Mouse (Mus musculus): ENCODE measurements around the gene Crebrf. TPM values are rescaled to one million over a fixed set of nuclear protein-coding genes. Genes with fewer than 3 reads are reported as not detected.

Crebrf gene
- polyA plus RNA-seq, 1 experiment from 2014 or later, result 10.6 TPM

DNA sequence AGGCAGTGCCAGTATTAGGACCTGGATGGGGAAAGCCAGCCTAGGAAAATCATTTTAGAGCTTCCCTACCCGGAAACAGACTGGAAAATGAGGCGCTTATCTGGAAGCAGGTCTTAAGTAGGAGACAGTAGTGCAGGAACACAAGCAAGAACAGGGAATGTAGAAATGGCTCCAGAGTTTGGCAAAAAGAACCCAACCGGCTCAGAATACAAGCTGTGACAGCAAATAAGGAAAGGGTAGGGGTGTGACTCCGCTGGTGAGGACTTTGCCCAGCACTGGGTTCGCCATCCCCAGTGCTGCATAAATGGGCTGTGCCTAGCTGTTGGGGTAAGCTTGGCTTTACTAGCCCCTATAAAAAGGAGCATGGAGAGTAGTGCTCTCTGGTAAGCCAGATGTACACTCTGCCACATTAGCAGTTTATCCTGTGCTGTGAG lies 66.2 kb downstream of the Crebrf start:
- ATAC-seq, result no peak
- H3K4me1 ChIP-seq (ENCODE audit: control insufficient read depth, insufficient read depth, low read depth, low read length), result peaks cover 8% of the 10 kb centered on the region
- peak overlapping the region; percentile 81 for H3K4me3 ChIP-seq (ENCODE audit: low read length)
- H3K4me2 ChIP-seq (ENCODE audit: low read length), result peak overlapping the region; percentile 91
- H3K9me3 ChIP-seq (ENCODE audit: control insufficient read depth, low read length), result no peaks in the 10 kb centered on the region
- H3K9ac ChIP-seq (ENCODE audit: low read depth, low read length), result peak overlapping the region; percentile 88
- WGBS, result 30% methylated on average over 5 of the region's 5 CpGs
- H3K27ac ChIP-seq (ENCODE audit: low read depth, low read length), result peak overlapping the region; percentile 74
- peaks cover 5% of the 10 kb centered on the region for H3K36me3 ChIP-seq (ENCODE audit: control insufficient read depth, insufficient read depth, low read length)
- H3K27me3 ChIP-seq (replicated peaks; ENCODE audit: control insufficient read depth, insufficient read depth, low read length), result no peaks in the 10 kb centered on the region

DNA sequence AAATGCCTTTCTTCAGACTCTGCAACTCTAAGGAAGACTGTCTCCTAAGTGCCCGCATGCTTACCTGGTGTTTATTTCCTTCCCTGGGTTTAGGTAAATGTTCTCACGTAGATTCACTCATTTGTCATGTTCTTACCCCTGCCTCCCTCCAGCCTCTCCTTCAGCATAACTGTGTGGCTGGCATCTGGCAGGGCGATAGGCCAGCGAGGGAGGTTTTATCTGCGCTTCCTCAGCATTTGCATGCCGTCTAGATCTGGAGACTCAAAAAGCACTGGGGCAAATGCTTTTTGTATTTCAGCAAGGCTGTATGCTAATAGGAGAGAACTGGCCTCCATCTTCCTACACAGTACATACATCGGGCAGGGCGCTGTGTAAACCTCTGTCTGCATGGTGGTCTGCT lies 69.1 kb downstream of the Crebrf start:
- no peak overlapping the region for H3K4me3 ChIP-seq (ENCODE audit: low read length)
- H3K4me2 ChIP-seq (ENCODE audit: low read length), result no peak overlapping the region
- H3K9me3 ChIP-seq (ENCODE audit: control insufficient read depth, low read length), result no peaks in the 10 kb centered on the region
- 94% methylated on average over 8 of the region's 8 CpGs for WGBS
- ATAC-seq, result no peak
- H3K9ac ChIP-seq (ENCODE audit: low read depth, low read length), result no peak overlapping the region
- H3K27me3 ChIP-seq (replicated peaks; ENCODE audit: control insufficient read depth, insufficient read depth, low read length), result no peaks in the 10 kb centered on the region
- peaks cover 8% of the 10 kb centered on the region for H3K4me1 ChIP-seq (ENCODE audit: control insufficient read depth, insufficient read depth, low read depth, low read length)
- H3K36me3 ChIP-seq (ENCODE audit: control insufficient read depth, insufficient read depth, low read length), result peaks cover 15% of the 10 kb centered on the region
- H3K27ac ChIP-seq (ENCODE audit: low read depth, low read length), result no peak overlapping the region

DNA sequence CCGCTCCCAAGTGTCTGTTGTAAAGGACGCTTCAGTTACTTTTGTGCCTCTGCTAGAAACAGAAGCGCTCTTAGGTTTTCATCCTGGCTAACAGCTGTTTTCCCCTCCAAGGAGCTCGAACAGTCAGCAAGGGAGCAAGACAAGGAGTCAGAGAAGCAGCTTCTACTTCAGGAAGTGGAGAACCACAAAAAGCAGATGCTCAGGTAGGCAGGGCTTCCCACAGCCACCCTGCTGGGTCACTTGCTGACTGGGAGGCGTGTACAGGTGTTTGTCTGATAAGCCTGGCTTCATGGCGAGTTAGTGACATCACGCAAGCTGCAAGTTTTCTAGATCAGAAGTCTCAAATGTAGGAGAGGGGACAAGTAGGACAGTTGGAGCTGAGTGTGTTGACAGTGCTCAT lies 71.1 kb downstream of the Crebrf start:
- no peak overlapping the region for H3K4me2 ChIP-seq (ENCODE audit: low read length)
- WGBS, result 89% methylated on average over 7 of the region's 7 CpGs
- no peak overlapping the region for H3K4me3 ChIP-seq (ENCODE audit: low read length)
- peaks cover 5% of the 10 kb centered on the region for H3K4me1 ChIP-seq (ENCODE audit: control insufficient read depth, insufficient read depth, low read depth, low read length)
- H3K27me3 ChIP-seq (replicated peaks; ENCODE audit: control insufficient read depth, insufficient read depth, low read length), result no peaks in the 10 kb centered on the region
- H3K9ac ChIP-seq (ENCODE audit: low read depth, low read length), result no peak overlapping the region
- no peaks in the 10 kb centered on the region for H3K9me3 ChIP-seq (ENCODE audit: control insufficient read depth, low read length)
- H3K27ac ChIP-seq (ENCODE audit: low read depth, low read length), result no peak overlapping the region
- no peak for ATAC-seq
- peaks cover 33% of the 10 kb centered on the region for H3K36me3 ChIP-seq (ENCODE audit: control insufficient read depth, insufficient read depth, low read length)

DNA sequence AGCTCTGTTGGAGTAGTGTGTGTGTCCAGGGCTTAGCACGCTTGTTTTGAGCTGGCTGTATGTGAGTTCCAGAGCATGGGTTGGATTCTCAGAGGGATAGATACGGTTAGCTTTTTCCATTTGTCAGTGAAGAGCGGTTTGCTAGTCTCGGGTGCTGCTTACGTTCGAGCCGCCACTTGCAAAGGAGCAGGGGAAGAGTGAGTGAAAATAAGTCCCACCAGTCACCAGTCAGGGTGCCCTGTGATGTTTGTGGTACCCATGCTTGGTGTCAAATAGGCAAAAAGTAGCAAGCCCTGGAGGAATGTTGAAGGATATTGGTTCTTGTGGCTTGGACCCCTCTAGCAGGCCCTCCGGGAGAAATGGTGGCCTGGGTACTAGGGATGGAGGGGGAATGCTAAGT lies 73.5 kb downstream of the Crebrf start:
- Histone ChIP-seq H3K9me3 (ENCODE audit: control insufficient read depth, low read length) (no peaks in the 10 kb centered on the region), H3K27me3 (replicated peaks; ENCODE audit: control insufficient read depth, insufficient read depth, low read length) (no peaks in the 10 kb centered on the region), H3K36me3 (ENCODE audit: control insufficient read depth, insufficient read depth, low read length) (peaks cover 40% of the 10 kb centered on the region), H3K4me1 (ENCODE audit: control insufficient read depth, insufficient read depth, low read depth, low read length) (no peaks in the 10 kb centered on the region), H3K9ac (ENCODE audit: low read depth, low read length) (no peak overlapping the region), H3K4me3 (ENCODE audit: low read length) (no peak overlapping the region), H3K4me2 (ENCODE audit: low read length) (no peak overlapping the region), H3K27ac (ENCODE audit: low read depth, low read length) (no peak overlapping the region)
- WGBS, result 94% methylated on average over 8 of the region's 8 CpGs
- no peak for ATAC-seq

DNA sequence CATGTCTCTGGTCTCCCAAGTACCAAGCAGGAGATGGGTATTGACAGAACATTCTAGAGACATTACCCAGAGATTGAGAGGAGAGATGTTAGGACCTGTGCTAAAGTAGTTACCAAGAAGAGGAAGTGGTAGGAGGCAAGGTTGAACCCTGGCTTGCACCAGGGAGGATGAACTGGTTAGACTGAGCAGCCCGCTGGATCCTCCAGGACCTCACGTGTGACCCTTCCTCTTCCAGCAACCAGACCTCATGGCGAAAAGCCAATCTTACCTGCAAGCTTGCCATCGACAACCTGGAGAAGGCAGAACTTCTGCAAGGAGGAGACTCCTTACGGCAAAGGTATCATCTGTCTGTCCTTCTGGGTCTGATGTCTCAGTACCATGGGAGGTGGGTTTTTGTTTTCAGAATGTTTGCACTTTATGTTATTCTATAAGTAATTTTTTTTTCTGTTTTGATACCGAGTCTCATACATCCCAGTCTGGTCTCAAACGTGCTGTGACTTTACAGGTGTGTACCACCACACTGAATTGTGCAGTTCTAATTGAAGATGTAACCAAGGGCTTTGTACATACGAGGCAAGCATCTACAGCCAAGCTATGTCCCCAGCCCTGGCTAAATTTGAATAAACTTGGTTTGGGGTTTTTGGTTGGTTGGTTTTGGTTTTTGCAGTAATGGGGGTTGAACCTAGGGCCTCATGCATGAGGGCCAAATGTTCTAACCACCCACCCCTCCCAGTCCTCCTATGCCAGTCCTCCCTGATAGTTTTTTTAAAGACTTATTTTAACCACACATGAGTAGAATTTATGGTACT lies 74.2 kb downstream of the Crebrf start:
- Histone ChIP-seq H3K9ac (ENCODE audit: low read depth, low read length) (no peak overlapping the region), H3K4me3 (ENCODE audit: low read length) (no peak overlapping the region), H3K4me2 (ENCODE audit: low read length) (no peak overlapping the region), H3K9me3 (ENCODE audit: control insufficient read depth, low read length) (no peaks in the 10 kb centered on the region), H3K4me1 (ENCODE audit: control insufficient read depth, insufficient read depth, low read depth, low read length) (no peaks in the 10 kb centered on the region), H3K27me3 (replicated peaks; ENCODE audit: control insufficient read depth, insufficient read depth, low read length) (no peaks in the 10 kb centered on the region), H3K27ac (ENCODE audit: low read depth, low read length) (no peak overlapping the region), H3K36me3 (ENCODE audit: control insufficient read depth, insufficient read depth, low read length) (peaks cover 40% of the 10 kb centered on the region)
- no peak for ATAC-seq
- WGBS, result 96% methylated on average over 8 of the region's 8 CpGs

DNA sequence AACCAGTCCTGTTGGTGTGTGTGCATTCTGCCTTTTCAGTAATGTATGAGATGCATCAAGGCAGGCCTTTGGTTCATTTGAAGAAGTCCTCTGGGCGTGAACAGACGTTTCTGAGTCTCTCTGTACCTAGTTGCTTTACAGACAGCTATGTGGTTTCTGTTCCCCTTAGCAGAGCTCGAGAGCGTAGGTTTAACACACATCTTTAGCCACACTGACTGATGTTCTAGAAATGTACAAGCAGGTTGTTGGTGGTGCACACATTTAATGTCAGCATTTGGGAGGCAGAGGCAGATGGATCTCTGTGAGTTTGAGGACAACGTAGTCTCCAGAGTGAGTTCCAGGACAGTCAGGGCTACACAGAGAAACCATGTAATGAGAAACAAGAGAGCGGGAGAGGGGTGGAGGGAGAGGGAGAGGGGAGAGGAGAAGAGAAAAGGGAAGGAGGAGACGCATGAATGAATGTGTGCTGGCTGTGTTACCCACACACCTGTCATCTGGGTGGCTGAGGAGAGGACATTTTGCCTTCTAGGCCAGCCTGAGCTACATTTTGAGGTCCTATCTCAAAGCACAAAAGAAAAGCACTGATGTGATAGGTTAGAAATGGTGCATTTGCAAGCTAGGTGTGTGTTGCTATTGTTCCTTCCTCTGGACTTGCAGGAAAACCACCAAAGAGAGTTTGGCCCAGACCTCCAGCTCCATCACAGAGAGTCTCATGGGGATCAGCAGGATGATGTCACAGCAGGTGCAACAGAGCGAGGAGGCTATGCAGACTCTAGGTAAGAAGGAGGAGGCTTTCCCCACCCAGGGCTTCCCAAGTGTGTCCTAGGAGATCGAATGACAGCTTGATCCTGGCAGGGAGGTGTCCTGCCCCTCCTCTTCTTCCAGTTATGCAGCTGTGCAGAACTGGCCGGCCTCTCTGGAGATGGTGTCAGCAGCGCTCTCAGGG lies 75.1 kb downstream of the Crebrf start:
- H3K4me3 ChIP-seq (ENCODE audit: low read length), result no peak overlapping the region
- no peaks in the 10 kb centered on the region for H3K9me3 ChIP-seq (ENCODE audit: control insufficient read depth, low read length)
- H3K27ac ChIP-seq (ENCODE audit: low read depth, low read length), result no peak overlapping the region
- WGBS, result 95% methylated on average over 11 of the region's 11 CpGs
- no peaks in the 10 kb centered on the region for H3K4me1 ChIP-seq (ENCODE audit: control insufficient read depth, insufficient read depth, low read depth, low read length)
- ATAC-seq, result no peak
- peaks cover 37% of the 10 kb centered on the region for H3K36me3 ChIP-seq (ENCODE audit: control insufficient read depth, insufficient read depth, low read length)
- H3K4me2 ChIP-seq (ENCODE audit: low read length), result no peak overlapping the region
- H3K27me3 ChIP-seq (replicated peaks; ENCODE audit: control insufficient read depth, insufficient read depth, low read length), result no peaks in the 10 kb centered on the region
- no peak overlapping the region for H3K9ac ChIP-seq (ENCODE audit: low read depth, low read length)

DNA sequence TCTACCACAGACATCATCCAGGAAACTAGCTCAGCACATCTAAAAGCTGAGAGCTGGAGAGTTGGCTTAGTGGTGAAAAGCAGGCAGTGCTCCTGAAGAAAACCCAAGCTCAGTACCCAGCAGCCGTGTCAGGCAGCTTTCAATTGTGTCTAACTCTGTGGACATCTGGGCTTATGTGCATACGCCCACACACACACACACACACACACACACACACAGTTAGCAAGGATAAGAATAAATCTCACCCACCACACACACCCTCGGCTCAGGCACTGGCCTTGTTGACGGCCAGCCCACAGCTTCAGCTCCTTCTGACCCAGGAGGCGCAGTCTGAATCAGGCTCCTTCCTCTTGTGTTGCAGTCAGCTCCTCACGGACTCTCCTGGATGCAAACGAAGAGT lies 76.1 kb downstream of the Crebrf start:
- H3K9me3 ChIP-seq (ENCODE audit: control insufficient read depth, low read length), result no peaks in the 10 kb centered on the region
- H3K27me3 ChIP-seq (replicated peaks; ENCODE audit: control insufficient read depth, insufficient read depth, low read length), result no peaks in the 10 kb centered on the region
- H3K4me2 ChIP-seq (ENCODE audit: low read length), result no peak overlapping the region
- no peak for ATAC-seq
- no peaks in the 10 kb centered on the region for H3K4me1 ChIP-seq (ENCODE audit: control insufficient read depth, insufficient read depth, low read depth, low read length)
- no peak overlapping the region for H3K9ac ChIP-seq (ENCODE audit: low read depth, low read length)
- H3K36me3 ChIP-seq (ENCODE audit: control insufficient read depth, insufficient read depth, low read length), result peaks cover 35% of the 10 kb centered on the region
- no peak overlapping the region for H3K4me3 ChIP-seq (ENCODE audit: low read length)
- WGBS, result 85% methylated on average over 7 of the region's 7 CpGs
- H3K27ac ChIP-seq (ENCODE audit: low read depth, low read length), result no peak overlapping the region

DNA sequence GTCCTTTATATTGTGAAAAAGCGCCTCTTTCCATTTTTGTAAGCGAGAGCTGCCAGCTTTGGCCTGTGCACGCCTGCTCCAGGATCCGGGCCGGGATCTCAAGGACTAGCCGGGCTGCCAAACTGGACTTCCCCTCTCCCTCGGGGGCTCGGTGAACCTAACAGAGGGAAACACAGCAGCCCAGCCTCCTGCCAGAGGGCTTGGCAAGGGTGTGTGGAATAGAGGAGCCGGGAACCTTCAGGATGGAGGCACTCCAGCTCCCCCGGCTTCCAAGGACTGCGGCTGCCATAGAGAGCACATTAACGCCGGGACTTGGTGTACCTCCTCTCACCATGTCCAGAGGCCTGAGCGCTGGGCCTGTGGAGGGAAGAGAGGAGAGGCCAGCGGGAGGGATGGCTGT lies 76.6 kb downstream of the Crebrf start:
- WGBS, result 91% methylated on average over 15 of the region's 15 CpGs
- Histone ChIP-seq H3K4me1 (ENCODE audit: control insufficient read depth, insufficient read depth, low read depth, low read length) (no peaks in the 10 kb centered on the region), H3K9me3 (ENCODE audit: control insufficient read depth, low read length) (no peaks in the 10 kb centered on the region), H3K9ac (ENCODE audit: low read depth, low read length) (no peak overlapping the region), H3K4me3 (ENCODE audit: low read length) (no peak overlapping the region), H3K36me3 (ENCODE audit: control insufficient read depth, insufficient read depth, low read length) (peaks cover 30% of the 10 kb centered on the region), H3K27ac (ENCODE audit: low read depth, low read length) (no peak overlapping the region), H3K27me3 (replicated peaks; ENCODE audit: control insufficient read depth, insufficient read depth, low read length) (no peaks in the 10 kb centered on the region), H3K4me2 (ENCODE audit: low read length) (no peak overlapping the region)
- ATAC-seq, result no peak

DNA sequence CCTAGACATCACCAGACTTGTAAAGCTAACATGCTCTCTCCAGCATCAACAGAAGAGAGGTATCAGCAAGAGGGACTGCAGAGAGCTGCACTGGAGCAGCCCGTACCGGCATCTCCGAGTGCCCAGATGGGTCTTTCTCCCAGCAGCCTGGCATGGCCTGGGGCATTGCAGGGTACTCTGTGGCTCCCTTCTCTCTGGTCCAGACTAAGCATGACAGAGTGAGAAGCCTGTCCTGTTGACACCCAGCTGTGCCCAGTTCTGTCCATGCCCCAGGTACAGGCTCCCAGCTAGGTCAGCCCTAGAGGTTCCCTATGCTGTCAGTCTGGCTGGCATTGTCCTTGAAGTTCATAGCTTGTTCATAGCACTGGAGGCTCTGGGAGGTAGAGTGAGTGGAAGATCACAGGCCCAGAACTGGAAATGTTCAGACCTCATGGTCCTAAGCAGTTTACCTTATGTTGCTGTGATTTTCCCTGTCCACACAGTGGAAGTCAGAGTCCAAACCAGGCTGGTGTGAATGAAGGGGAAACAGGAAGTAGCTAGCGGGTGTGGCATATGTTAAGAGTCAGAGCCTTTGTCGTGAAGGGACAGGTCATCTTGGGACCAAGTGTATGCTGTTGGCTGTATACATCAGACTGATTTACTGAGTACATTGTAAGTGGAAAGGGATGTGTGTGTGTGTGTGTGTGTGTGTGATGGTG lies 77.8 kb downstream of the Crebrf start:
- Histone ChIP-seq H3K4me1 (ENCODE audit: control insufficient read depth, insufficient read depth, low read depth, low read length) (no peaks in the 10 kb centered on the region), H3K36me3 (ENCODE audit: control insufficient read depth, insufficient read depth, low read length) (peaks cover 29% of the 10 kb centered on the region)

More for the DNA sequence above, 77.8 kb downstream of the Crebrf start:
- Histone ChIP-seq H3K27me3 (replicated peaks; ENCODE audit: control insufficient read depth, insufficient read depth, low read length) (no peaks in the 10 kb centered on the region), H3K4me3 (ENCODE audit: low read length) (no peak overlapping the region), H3K9me3 (ENCODE audit: control insufficient read depth, low read length) (no peaks in the 10 kb centered on the region), H3K4me2 (ENCODE audit: low read length) (no peak overlapping the region), H3K27ac (ENCODE audit: low read depth, low read length) (no peak overlapping the region), H3K9ac (ENCODE audit: low read depth, low read length) (no peak overlapping the region)
- ATAC-seq, result no peak
- whole genome bisulfite sequencing, result 89% methylated on average over 5 of the region's 5 CpGs
